Mouse (Mus musculus): ENCODE measurements around the gene Hist1h3f.
"Not testable (repeated sequence)": the region's sequence is repeated elsewhere in the genome, so short reads cannot be mapped to it uniquely, and the experiment has no call there.

Hist1h3f gene

GRCm38 (mm10) chr13:23536076-23536822, 7.6 kb upstream of the Hist1h3f start:
- DNase-seq (ENCODE audit: low spot score in 2 of 2), result no peak

GRCm38 (mm10) chr13:23537006-23537710, 6.7 kb upstream of the Hist1h3f start:
- no peak for DNase-seq (ENCODE audit: low spot score in 2 of 2)

GRCm38 (mm10) chr13:23538249-23538648, 5.6 kb upstream of the Hist1h3f start:
- DNase-seq (ENCODE audit: low spot score in 2 of 2), result no peak

GRCm38 (mm10) chr13:23539821-23540220, 4.0 kb upstream of the Hist1h3f start:
- not testable (repeated sequence) for DNase-seq (ENCODE audit: low spot score in 2 of 2)

GRCm38 (mm10) chr13:23541497-23541896, 2.4 kb upstream of the Hist1h3f start:
- DNase-seq (ENCODE audit: low spot score in 2 of 2), result no peak

- DNase-seq (ENCODE audit: low spot score in 2 of 2), result not testable (repeated sequence)
Observed at GRCm38 (mm10) chr13:23542225-23542980, 1.4 kb upstream of the Hist1h3f start.

GRCm38 (mm10) chr13:23542999-23543607, 749 bp upstream of the Hist1h3f start, which contains the start of gene Hist1h2bh:
TSS of gene Hist1h2bh (minus strand) at chr13:23543392.
- peak in 1 of 2 experiments; percentile 44 for DNase-seq (ENCODE audit: low spot score in 2 of 2)

GRCm38 (mm10) chr13:23544787-23545120, 902 bp downstream of the Hist1h3f start:
- not testable (repeated sequence) for DNase-seq (ENCODE audit: low spot score in 2 of 2)

GRCm38 (mm10) chr13:23546694-23547093, 2.8 kb downstream of the Hist1h3f start:
- no peak for DNase-seq (ENCODE audit: low spot score in 2 of 2)

- DNase-seq (ENCODE audit: low spot score in 2 of 2), result no peak
Observed at GRCm38 (mm10) chr13:23550761-23551145, 6.9 kb downstream of the Hist1h3f start.

GRCm38 (mm10) chr13:23551146-23551834, 7.4 kb downstream of the Hist1h3f start, which contains the start of gene Hist1h4f:
TSS of gene Hist1h4f (minus strand) at chr13:23551648.
- peak; percentile 83 to 87 for DNase-seq (ENCODE audit: low spot score in 2 of 2)

GRCm38 (mm10) chr13:23551931-23552914, 8.4 kb downstream of the Hist1h3f start:
- no peak for DNase-seq (ENCODE audit: low spot score in 2 of 2)

GRCm38 (mm10) chr13:23552962-23553361, 9.1 kb downstream of the Hist1h3f start, which contains the start of gene Hist1h1d:
TSS of gene Hist1h1d (plus strand) at chr13:23553262.
- DNase-seq (ENCODE audit: low spot score in 2 of 2), result no peak

- no peak for DNase-seq (ENCODE audit: low spot score in 2 of 2)
Observed at GRCm38 (mm10) chr13:23554393-23554792, 10.5 kb downstream of the Hist1h3f start.

- peak; percentile 67 to 71 for DNase-seq (ENCODE audit: low spot score in 2 of 2)
Observed at GRCm38 (mm10) chr13:23554925-23555838, 11.3 kb downstream of the Hist1h3f start.

- DNase-seq (ENCODE audit: low spot score in 2 of 2), result peak in 1 of 2 experiments; percentile 48
Observed at GRCm38 (mm10) chr13:23555839-23556416, 12.1 kb downstream of the Hist1h3f start.

GRCm38 (mm10) chr13:23556906-23557305, 13.1 kb downstream of the Hist1h3f start:
- DNase-seq (ENCODE audit: low spot score in 2 of 2), result no peak

- DNase-seq (ENCODE audit: low spot score in 2 of 2), result not testable (repeated sequence)
Observed at GRCm38 (mm10) chr13:23560699-23561098, 16.8 kb downstream of the Hist1h3f start.
